Mouse (Mus musculus) forelimb bud, embryonic 11.5 days (tissue): Measurements from ENCODE around the gene Ccdc187.
A peak's percentile ranks its signal among the peaks of the same experiment; 100 is the strongest.

Experiments
- DNase-seq: peaks from one replicate; pipeline ENCODE4 v3.0.0-alpha.2; 2012; ENCODE audit warnings: low read depth, low spot score

Ccdc187 gene

DNA sequence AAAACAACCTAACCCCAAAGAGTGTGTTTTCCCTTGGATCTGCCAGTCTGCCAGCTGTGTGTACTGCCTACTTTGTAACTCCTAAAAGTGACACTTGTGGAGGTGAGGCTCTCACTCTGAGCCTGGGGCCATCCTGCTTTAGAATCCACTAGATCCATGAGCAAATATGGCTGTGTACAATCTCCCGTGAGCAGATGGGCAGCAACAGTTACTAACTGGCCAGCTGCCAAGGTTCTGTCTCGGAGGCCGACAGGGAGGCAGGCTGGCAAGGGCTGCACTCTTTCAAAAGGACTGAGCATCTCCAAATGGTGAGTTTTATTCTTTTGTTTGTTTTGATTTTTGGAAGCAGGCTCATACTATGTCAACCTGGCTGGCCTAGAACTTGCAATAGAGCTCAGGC lies 79.8 kb downstream of the Ccdc187 start:
- DNase-seq = no peak

GRCm38 (mm10) chr2:26209566-26209965 lies 84.8 kb downstream of the Ccdc187 start:
- DNase-seq = no peak

DNA sequence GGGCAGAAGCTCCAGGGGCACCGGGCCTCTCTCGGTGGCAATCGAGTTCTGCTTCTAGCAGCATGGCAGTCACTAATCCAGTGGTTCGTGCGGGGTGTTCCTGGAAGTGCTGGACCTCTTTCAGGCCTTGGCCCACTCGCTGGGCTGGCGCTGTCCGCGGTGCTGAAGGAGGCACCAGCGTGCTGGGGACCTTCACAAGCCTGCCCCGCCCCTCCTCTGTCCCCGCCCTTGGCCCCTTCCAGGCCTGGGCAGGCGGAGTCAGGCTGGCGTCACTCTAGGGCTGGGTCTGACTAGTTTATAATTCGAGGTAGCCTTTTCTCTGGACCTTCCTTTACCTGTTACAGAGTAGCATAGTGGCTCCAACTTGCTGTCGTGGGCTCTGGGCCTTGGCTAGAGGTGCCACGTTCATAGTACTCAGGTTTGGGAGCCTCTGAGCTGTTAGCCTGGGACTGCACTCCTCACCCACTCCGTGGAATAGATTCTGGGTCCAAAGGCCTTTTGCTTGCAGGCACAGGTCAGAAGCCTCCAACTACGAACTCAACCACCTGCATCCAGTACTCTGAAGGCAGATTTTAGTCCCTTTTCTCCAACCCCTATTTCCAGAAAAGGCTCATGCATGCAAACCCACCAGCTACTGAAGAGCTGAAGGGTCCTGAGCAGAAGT lies 86.1 kb downstream of the Ccdc187 start, which contains the start of gene Lhx3:
Gene Lhx3, minus strand, starts transcription at position 164 of the 664 bp plus-strand sequence.
- peak; percentile 93 for DNase-seq

DNA sequence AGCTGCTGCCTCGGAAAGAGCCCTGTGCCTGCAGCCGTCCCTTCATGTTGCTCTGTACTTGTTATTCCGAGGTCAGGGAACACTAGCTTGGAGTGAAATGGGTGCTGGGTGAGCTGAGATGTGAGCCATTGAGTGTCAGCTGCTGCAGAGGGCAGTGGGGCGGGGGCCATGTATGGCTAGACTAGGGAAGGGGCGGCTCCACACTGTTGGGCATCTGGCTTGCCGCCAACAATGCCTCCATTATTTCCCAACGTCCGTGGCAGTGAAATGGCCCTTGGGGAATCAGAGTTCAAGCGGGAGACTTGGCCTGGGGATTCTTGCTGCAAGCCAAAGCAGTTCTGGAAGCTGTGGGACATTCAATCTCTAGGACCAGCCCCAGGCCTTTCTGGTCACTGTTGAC lies 86.8 kb downstream of the Ccdc187 start:
- no peak for DNase-seq

DNA sequence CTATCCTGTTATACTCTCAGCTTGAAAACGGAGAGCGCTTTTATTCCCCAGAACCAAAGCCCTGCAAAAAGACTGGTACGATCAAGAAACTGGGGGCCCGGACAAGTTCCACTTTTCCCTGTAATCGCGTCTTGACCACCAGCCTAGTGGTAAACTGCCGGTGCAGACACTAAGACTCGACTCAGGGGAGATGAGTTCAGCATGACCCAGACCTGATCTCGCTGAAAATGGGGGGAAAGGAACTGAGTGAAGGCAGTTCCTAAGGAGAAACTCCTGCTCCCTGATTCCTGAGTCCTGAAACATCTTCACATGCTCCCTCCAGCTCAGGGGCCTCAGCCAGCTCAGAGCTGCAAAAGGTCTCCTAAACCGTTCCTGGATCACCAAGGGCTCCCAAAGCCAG lies 88.6 kb downstream of the Ccdc187 start:
- no peak for DNase-seq

GRCm38 (mm10) chr2:26205126-26205525 lies 89.2 kb downstream of the Ccdc187 start:
- DNase-seq = peak; percentile 73

GRCm38 (mm10) chr2:26202849-26203475 lies 91.4 kb downstream of the Ccdc187 start:
- DNase-seq = no peak

DNA sequence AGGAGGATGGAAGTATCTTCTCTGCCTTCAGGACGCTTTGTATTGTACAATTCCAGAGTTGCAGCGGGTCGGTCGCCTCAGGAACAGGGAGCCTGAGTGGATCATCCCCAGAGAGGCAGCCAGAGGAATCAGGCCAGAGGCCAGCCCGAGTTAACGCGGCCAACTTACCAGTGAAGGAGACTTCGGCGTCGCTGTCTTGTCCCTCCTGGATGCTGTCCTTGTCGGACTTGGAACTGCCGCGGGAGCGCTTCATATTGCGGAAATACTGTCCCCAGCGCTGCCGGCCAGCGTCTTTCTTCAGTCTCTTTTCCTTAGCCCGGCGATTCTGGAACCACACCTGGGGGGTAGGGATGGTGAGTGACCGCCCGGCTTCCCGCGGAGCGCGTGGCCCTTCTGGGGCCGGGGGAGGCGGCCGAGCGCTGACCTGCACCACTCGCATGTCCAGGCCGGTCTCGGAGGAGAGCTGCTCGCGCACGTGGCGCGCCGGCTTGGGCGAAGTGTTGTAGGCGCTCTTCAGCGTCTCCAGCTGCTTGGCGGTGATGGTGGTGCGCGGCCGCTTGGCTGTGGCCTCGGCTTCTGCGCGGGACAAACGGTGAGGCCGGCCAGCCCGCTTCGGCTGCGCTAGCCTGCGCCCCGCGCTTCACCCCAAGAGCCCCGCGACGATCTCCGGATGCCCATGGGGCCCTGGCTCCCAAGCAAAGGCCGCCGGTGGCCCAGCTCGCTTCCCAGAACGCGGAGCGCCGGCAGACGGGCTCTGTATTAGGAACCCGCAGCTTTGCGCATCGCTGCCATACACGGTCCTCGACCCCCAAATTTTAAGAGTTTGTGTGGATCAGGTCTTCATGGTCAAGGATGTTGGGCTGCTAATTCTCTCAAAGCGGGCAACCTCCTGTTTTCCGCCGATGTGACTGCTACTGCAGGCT lies 92.2 kb downstream of the Ccdc187 start:
- DNase-seq = no peak

- peak; percentile 70 for DNase-seq
Measured at GRCm38 (mm10) chr2:26198488-26198887, 95.9 kb downstream of the Ccdc187 start.

- no peak for DNase-seq
Measured at GRCm38 (mm10) chr2:26194552-26195339, 99.6 kb downstream of the Ccdc187 start.
